Mouse (Mus musculus): Measurements from ENCODE around the gene Armc2.

Gene Armc2

DNA sequence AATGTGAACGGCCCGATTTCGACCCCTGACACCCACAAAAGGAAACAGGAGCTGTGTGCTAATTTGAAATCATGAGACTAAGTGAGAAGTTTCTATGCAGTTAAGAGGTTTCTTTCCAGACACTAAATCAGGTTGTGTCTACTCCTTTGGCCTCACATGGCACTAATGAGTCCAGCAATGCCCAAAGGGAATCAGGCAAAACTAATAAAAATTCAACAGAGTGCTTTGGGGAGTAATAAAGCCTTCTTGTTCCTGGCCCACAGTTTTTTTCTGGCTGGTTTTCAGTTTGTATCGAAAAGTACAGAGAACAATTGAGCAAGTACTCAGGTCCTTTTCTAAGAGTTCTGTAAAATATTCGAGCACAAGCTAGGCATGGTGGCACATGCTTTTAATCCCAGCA, 4.2 kb downstream of the Armc2 start:
- no peak for DNase-seq

DNA sequence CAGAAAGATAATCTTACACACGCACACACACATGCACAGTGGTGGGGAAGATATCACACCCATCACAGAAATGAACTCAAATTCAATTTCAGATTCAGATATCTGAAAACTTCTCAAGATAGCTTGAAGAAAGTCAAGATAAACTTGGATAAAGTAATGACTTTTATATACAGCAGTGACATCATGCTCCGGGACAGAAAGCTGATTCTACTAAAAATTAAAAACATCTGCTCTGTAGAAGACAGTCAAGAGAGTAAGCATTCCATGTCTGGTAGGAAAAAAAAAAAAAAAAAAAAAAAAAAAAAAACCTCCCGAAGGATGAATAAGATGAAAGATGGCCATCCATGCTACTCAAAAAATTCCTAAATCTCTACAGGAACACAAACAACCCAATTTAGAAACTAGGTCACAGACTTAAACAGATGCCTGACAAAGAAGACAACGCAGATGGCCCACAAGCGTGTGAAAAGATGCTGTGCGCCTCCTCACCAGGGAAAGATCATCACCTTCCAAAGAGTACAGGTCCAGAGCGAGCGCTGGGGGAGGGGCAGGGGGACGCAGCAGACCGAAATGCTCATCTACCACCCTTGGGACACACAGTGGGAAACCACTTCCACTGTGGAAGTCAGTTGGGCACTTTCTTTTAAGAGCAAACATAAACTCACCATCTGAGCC, 7.3 kb downstream of the Armc2 start:
- no peak for DNase-seq

DNA sequence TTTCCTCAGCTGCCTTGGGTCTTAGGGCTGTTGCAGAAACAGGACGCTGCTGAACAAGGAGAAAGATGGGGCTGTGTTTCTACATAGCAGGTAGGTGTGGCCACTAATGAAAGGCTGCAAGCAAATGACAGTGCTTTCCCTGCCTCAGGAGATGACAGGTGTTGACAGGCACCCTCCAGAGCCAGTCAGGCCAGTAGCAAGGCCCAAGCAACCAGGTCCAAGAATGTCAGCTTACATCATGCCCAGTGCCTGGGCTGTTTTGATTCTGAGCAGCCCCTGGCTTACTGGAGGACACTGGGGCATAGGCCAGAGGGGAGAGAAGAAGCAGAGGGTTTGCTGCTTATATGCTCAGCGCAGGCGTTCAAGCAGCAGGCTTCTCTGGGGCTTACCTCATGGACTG, 13.0 kb downstream of the Armc2 start:
- no peak for DNase-seq

DNA sequence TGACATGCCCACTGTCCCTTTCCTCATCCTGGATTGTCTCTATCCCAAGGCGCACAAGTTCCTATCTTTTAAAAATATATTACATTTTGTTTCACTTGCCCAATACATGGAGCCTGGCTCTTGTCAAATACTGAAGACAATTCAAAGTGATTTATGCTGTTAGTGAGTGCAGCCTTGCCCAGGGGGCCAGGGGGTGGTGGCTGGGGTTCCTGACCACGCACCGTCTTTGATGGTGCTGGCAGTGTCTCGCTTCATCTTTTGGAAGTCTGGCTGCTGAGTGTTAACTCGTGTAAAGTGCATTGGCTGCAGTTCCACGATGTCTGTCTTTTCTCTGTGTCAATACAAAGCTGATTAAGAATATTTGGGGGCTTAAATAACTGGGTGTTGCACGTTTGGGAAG, 13.6 kb downstream of the Armc2 start:
- DNase-seq, result no peak

DNA sequence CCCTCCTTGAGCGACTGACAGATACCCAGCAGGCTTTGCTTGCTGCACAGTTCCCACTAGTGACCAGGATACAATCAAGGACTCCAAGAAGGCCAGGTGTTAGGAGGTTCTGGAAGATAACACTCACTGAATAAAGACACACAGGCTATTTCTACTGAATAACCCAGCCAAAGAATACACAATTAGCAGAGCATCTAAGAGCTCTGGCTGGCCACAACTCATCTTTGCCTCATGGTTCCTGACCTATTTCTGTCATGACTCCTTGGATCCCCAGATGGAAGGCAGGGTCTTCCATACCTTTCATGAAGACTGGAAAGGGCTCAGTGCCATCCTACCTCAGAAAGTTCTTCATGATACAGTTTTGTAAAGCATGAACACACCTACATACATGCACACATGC, 14.2 kb downstream of the Armc2 start:
- DNase-seq, result no peak

DNA sequence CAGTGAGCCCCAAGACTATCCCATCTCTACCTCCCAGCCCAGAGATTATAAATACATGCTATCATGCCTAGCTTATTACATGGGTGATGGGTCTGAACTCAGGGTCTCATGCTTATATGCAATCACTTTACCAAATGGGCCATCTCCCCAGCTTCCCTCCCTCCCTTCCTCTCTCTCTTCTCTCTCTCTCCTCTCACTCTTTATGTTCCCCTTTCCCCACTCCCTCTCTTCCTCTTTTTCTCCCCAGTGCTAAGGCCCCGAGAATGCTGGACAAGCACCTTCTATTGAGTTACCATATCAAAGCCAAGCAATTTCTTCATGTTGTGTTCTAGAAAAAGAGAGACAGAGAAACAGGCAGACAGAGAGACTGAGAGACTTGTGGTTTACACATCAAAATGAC, 14.7 kb downstream of the Armc2 start:
- DNase-seq, result no peak

DNA sequence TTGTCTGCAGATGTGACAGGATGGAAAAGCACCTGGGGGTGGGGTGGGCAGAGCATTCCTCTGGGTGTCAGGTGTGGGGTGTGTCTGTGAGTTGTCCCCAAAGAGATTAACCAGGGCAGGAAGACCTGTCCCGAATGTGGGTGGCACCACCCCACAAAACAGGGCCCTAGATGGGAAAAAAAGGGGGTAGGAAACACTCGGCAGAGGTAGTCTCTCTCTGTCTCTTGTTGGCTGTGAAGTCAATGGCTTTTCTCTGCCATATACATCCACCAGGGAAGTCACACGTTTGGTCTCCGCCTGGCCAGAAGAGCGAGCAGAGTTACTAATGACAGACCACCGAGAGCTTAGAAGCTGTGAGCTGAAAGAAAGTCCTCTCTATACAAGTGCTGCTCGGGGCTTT, 15.8 kb downstream of the Armc2 start:
- DNase-seq, result no peak

DNA sequence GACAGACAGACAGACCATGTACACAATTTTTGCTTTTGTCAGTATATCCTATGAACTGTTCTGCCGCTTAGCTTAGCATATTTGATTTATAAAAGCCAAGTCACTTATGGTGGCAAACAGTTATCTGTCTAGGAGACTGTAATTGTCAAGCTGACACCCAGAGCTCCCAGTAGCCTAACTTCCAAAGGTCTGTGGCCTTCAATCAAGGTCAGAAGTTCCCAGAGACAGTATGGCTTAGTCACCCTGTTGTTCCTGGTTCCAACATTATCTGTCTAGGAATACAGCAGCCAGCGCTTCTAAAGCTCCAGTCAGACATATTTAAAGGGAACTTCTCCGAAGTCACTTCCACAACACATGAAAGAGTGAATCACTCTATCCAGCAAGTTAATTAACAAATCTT, 17.0 kb downstream of the Armc2 start:
- DNase-seq, result no peak

DNA sequence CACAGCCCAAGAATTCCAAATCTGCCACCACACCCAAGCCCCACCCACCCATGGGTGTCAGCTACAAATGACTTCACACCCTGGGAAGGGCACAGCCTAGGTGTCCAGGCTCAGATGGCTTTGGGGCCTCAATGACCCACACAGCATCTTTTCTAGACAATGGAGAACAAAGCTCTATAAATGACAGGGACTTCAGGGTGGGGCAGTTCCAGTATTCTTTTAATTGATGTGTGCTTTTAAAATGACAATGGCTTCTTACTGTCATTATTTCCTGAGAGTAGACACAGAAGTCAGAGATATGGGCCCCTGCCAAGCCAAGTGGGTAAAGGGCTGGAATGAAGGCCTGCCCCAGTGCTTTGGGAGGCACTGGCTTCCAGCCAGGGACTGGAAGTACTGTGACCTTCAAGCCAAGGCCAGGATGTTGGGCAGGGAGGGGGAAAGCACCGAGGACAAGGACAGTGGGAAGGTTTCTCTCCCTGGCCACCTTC, 20.5 kb downstream of the Armc2 start:
- DNase-seq, result peak; percentile 74

DNA sequence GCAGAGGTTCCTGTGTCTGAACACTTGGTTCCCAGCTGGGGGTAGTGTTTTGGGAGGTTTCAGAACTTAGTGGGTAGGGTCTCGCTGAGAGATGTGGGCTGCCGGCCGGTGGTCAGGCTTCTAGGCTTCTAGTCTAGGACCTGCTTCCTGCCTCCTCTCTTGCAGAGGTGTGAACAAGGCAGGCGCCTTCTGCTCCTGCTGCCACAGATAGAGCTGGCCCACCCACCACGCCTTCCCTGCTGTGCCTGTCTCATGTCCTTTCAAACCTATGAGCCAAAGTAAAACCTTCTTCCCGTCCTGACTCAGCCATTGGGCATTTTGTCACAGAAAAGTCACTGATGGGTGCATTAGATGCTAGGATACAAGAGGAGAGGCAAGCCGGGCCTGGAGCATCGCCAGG, 22.1 kb downstream of the Armc2 start:
- no peak for DNase-seq

DNA sequence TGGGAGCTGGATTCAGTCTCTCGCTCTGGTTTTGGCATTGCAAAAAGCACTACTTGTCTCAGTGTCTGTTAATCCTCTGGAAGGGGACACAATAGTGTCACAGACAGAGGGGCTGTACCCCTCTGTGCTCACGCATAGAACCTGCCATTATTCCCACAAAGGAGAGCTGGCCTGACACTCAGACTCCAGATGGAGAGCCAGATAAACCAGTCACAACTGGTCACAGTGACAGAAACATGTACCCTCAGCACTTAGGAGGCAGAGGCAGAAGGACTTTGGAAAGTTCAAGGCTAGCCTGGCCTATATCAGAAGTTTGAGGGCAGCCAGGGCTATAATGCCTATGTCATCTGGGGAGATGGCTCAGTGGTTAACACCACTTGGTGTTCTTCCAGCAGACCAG, 23.2 kb downstream of the Armc2 start:
- no peak for DNase-seq

DNA sequence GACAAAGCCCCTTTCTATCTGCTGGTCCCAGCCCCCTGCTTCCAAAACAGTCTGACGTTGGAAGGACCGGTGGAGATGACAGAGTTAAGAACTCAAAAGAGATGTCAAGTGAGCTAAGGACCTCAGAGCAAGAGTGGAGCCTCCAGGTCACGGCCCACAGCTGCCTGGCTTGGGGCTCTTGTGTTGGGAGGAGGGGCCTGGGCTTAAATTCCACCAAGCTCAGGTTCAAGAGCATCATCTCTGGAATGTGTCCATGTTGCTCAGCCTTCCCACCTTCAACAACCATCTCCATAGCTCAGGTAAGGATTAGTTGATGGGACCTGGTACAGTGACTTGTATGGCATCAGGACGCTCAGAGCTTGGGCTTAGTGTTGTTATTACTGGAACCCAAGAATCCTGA, 23.7 kb downstream of the Armc2 start:
- no peak for DNase-seq

DNA sequence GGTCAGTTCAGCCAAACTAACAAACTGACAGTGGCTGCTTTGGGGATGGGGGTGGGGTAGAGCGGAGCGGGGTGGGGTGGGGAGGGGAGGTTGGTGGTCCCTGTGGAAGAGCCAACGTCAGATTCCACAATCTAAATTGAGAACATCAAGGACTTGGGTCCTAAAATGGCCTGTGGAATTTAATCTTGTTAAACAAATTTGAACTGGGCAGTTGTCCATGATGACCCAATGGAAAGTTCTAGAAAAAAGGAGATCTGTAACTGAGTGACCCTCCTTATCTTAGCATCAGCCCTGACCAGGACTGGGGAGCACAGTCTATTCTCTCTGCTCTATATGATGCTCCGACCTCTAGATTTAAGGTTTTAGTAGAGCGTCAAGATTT, 26.2 kb downstream of the Armc2 start:
- no peak for DNase-seq

DNA sequence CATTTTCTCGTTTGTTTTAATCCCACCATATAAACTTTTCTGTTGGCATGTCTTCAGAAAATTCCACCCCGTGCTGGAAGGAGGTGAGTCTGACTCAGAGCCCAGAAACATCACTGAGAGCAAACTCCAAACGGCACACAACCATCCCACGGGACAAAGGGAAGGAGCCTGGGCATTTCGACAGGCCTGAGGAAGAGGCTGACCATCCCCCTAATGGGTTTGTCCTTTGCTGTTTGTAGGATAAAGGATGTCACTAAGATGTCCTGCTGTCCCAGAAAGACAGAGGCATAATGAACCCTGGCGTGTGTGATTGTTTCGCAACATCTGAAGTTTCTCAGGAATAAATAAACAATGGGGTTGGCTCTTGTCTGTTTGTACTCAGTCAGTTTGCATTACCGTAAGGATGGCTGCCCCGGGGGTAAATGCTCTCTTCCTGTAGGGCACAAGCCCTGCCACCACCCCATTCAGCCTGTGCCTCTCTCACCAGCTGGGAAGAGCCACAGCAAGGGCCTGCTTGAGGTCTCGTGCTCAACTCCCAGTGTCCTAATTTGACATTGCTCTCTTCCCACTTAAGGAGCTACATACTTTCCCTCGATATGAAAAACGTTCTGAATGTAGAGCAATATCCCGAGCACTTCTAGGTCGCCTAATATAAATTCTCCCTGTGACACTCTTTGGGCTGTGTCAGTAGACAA, 26.7 kb downstream of the Armc2 start:
- DNase-seq, result no peak

DNA sequence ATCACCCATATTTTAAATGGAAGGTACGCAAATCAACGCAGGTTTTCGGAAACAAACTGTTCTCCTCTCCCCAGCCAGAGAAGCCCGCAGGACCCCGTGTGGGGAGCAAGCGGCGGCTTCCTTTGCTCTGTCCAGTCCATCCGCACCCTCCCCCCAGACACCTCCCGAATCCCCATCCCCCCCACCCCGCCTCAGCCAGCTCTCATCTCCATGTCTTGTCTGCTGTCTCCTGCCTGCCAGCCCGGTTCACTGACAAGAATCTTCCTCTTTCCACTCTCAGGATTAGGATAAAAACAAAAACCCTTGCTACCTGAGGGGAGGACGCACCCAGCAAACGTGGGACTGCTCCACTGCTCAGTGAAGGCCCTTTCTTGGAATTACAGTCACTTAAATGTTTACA, 27.3 kb downstream of the Armc2 start:
- no peak for DNase-seq

DNA sequence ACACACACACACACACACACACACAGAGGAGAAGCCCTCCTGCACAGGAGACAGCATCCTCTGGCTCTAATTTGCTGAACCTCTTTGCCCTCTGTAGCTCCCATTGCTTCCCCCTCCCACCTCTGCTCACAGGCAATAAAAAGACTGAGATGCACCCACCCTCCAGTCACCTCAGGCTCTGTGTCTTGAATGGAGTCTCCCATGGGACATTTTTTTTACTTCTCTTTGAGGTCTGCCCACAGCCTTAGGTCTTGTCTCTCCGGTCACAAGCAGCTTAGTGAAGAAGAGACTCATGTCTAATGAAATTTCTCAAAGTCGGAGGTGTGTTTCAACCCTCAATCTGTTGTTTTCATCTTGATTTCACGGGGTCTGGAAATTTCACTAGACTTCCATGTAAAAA, 29.3 kb downstream of the Armc2 start:
- DNase-seq, result no peak

DNA sequence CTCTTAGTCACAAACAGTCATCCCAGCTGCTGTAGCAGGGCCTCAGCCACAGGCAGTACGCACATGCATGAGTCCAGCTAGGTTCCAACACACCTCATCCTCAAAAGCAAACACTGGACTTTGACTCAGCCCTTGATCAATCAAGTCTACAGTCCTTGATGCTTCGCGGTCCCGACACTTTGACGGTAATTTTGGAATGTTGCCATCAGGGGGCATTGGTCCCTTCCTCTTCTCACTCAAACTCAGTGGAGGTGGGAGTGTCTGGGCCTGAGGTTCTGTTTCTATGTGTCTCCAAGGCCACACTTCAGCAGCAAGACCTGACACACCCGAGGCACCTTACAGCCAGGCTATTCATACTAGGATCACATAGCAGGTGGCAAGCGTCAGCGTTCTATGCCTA, 32.1 kb downstream of the Armc2 start:
- DNase-seq, result no peak

DNA sequence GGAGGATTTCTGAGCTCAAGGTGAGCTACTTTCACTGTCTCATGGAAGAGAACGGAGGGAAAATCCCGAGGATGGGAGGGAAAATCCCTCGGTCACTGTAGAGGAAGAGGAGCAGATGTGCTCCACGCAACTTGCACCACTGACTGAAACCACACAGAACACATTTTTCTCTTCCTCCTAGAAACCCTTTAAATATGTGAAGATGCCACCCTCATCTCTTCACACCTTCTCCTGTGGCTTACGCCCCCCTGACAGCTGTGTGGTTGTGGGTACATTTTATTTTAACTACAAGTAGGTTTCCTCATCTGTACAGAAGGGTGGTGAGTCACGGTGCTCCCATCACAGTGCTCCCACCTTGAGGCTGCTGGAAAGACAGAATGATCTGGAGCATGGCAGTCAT, 34.0 kb downstream of the Armc2 start:
- no peak for DNase-seq

DNA sequence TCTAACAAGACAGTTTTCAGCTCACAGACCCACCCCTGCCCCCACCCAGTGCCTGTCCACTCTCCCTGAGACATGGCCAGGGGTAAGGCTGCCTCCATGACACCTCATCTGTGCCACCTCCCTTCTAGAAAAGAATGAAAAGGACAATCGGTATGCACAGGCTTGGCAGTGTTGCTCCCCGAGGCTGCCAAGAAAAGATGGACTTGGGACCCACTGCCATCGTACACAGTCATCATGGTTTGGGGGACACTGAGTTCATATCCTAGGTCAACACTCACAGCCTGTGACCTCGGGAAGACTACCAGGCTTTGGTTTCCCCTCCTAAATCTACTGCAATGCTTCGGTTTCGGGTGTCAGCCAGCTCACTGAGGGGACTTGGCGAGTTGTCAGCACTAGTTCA, 35.4 kb downstream of the Armc2 start:
- DNase-seq, result peak; percentile 59

DNA sequence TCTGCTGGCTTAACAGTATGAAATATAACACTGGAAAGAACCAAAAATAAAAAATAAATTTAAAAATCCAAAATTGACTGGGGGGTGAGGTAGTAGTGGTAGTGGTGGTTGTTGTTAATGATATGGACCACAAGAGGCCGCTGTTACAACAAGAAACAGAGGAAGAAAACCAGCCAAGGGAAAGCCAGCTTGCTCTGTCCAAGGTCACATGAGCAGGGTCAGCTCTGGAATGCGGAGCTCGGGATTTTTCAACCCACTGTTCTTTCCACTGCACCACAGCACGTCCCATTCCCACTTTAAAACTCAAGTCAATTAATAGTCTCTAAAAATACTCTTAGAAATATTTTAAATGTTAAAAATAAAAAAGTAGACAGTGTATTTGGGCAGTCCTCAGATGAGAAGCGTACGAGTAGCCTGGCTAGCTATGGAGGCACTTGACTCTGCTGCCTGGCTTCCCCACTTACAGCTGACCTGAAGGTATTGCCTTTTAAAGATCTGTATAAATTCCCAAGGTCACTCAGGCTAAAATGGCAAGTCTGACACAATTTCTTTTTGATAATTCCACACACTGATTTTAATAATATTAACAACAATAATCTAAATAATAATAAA, 37.4 kb downstream of the Armc2 start:
- DNase-seq, result peak; percentile 82

DNA sequence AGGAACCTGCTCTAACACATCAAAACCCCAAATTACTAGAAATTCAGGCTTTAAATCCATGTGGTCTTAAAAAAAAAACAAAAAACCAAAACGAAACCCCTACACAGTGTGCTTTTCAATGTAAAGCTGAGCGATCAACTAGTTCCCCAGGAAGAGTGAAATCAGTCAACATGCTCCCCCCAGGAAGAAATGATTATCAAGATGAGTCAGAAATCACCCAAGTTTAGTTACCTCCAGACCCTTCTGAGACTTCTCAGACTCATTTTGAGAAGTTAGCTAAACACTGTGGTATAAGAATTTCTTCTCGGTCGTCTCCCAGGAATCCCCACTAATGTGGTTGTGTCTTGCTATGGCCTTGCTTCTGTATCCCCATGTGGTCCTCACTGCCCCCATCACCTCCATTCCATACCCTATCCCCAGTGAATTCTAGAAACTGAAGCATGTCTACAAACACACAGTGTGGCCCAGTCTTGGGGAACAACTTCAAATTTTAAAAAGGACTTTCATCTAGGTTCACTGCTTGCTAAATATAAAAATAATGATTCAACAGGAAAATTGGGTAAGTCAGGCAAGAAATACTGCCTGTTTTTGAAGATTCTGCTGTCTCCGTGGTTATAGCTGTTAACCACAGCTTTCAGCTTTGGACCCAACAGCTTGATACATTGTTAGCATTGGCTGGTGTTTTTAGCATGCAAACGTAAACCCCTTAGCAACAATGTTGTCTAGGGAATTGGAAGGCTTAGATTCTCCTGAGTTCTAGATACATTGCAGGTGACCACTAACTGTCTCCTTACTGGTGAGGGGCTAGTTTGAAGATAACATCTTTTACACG, 39.6 kb downstream of the Armc2 start:
- no peak for DNase-seq

DNA sequence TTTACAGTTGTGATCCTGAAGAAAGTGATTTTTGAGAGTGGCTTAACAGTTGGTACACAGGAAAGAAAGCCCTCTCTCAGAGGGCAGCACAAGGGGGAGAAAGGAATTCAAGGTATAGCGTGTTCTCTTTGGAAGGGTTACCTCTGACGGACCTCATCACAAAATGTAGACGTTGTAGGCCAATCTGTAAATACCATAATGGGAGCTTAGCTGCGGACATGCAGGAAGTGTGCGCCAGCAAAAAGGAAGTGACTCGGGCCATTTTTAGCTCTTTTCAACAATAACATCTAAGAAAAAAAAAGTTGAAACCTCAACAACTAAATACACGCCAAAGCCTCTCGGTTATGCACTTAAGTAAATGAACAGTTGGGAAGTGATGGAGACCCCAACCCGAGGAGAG, 45.6 kb downstream of the Armc2 start:
- DNase-seq, result no peak

DNA sequence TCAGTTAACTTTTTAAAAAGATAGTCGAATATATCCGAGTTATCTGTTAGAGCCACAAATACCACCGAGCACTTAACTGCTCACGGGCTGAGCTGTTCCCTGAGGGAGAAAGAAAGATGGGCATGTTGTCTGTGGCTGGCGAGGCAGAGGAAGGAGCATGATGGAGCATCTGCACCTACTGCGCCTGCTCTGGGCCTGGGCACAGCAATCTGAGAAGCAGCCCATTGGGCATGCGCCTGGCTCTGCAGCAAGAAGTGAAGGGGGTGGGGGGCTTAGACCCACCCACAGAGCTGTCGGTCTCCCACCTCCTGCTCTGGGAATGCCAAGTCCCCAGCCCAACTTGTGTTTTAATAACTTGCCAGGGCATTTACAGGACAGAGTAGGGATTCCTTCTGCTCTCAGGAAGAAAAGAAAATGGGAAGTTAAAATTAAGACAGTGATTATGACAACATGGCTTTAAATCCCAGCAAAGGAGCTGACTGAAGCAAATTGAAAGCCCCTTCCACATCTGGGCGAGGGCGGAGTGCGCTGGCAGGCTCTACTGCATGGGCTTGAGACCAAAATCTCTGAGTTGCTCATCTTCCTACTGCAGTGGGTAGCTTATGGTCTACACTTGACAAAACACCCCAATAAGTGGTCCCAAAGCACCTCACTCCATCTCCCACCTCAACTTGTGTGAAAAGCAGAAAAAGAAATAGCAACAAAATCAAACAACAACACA, 50.2 kb downstream of the Armc2 start:
- no peak for DNase-seq

Data from kidney, adult 11 months (tissue).